In the genomic region with DNA sequence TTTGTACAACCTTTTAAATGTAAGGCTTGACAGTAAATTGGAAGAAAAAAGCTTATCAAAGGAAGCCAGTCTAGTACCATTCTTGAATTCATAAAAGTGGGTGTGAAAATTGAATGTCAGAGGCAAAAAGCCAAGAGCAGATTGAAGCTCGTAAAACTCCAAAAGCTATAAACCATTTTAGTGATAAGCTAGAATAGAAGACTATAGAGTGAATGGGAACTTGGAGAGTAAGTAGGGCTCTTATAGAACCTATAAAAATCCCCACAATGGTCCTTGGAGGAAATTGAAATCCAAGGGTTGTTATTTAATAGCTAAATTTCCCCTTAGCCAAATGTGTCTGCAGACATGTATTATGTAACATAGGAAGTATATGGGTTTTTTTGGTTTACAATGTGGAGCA, we compare ENCODE assay signal across 20 mouse cellular contexts. TPM values are rescaled to one million over a fixed set of nuclear protein-coding genes. Genes with fewer than 3 reads are reported as not detected.
"Had no signal": no experiment of that assay in that cellular context is flagged by ENCODE, and none has a peak within 500 bp of the region (broad histone marks: within the 10 kb centered on the region; RNA-seq: fewer than 3 reads in every experiment).

No protein-coding gene starts in this region.

- H3K4me2 ChIP-seq: limb, embryonic 12.5 days; liver, embryonic 13.5 days; midbrain, embryonic 12.5 days; midbrain, embryonic 15.5 days; neural tube, embryonic 12.5 days; neural tube, embryonic 15.5 days; stomach, embryonic 15.5 days had no signal

- DNase-seq: kidney, adult 18-20 months; kidney, adult 9 months; kidney, postnatal 14 days; kidney, postnatal 4 days; liver, embryonic 13.5 days; lung, adult 2 months; lung, postnatal 14 days; right cerebral cortex, adult 18-20 months; right cerebral cortex, postnatal 14 days; spleen, adult 18-20 months; thymus, postnatal 25 days had no signal

- H3K9me3 ChIP-seq: limb, embryonic 12.5 days; liver, embryonic 13.5 days; midbrain, embryonic 12.5 days; midbrain, embryonic 15.5 days; neural tube, embryonic 12.5 days; neural tube, embryonic 15.5 days; stomach, embryonic 15.5 days had no signal

- ATAC-seq: midbrain, embryonic 15.5 days had no signal

- H3K9ac ChIP-seq: limb, embryonic 12.5 days; liver, embryonic 13.5 days; midbrain, embryonic 12.5 days; midbrain, embryonic 15.5 days; neural tube, embryonic 12.5 days; neural tube, embryonic 15.5 days; stomach, embryonic 15.5 days had no signal

- H3K4me3 ChIP-seq: limb, embryonic 12.5 days; liver, embryonic 13.5 days; midbrain, embryonic 12.5 days; midbrain, embryonic 15.5 days; neural tube, embryonic 12.5 days; neural tube, embryonic 15.5 days; stomach, embryonic 15.5 days had no signal

- H3K4me1 ChIP-seq: liver, embryonic 13.5 days; neural tube, embryonic 12.5 days; stomach, embryonic 15.5 days had no signal

- H3K36me3 ChIP-seq: limb, embryonic 12.5 days; liver, embryonic 13.5 days; midbrain, embryonic 12.5 days; midbrain, embryonic 15.5 days; neural tube, embryonic 12.5 days; neural tube, embryonic 15.5 days; stomach, embryonic 15.5 days had no signal

- H3K27ac ChIP-seq: limb, embryonic 12.5 days; liver, embryonic 13.5 days; macrophage; midbrain, embryonic 12.5 days; midbrain, embryonic 15.5 days; neural tube, embryonic 12.5 days; neural tube, embryonic 15.5 days; stomach, embryonic 15.5 days had no signal

- H3K27me3 ChIP-seq: limb, embryonic 12.5 days; liver, embryonic 13.5 days; midbrain, embryonic 12.5 days; midbrain, embryonic 15.5 days; neural tube, embryonic 12.5 days; neural tube, embryonic 15.5 days; stomach, embryonic 15.5 days had no signal

RNA-seq across cellular contexts. Expression of a gene that starts 46.3 kb away (rescaled TPM):
- polyA plus RNA-seq: liver, adult 2 months; macrophage; thymus, postnatal 0 days had no signal
